Mouse (Mus musculus): Measurements from ENCODE around the gene Sfta2. TPM values are rescaled to one million over a fixed set of nuclear protein-coding genes. Genes with fewer than 3 reads are reported as not detected.

Gene Sfta2
- polyA plus RNA-seq, 1 experiment = 0.29 TPM

- TF ChIP-seq CTCF (IDR thresholded peaks at IDR 0.05; ENCODE audit: borderline replicate concordance, extremely low read depth, insufficient read depth, insufficient read length) (no peak), POLR2A (IDR thresholded peaks at IDR 0.05; ENCODE audit: borderline replicate concordance, extremely low read depth, insufficient read depth, insufficient read length, poor library complexity, severe bottlenecking) (no peak)
- no peak for DNase-seq (ENCODE audit: low read depth)
These were observed 80.6 kb downstream of the Sfta2 start for GRCm38 (mm10) chr17:35681986-35682385.

GRCm38 (mm10) chr17:35685061-35685460 is 83.7 kb downstream of the Sfta2 start:
- no peak for TF ChIP-seq POLR2A (IDR thresholded peaks at IDR 0.05; ENCODE audit: borderline replicate concordance, extremely low read depth, insufficient read depth, insufficient read length, poor library complexity, severe bottlenecking)
- TF ChIP-seq CTCF (IDR thresholded peaks at IDR 0.05; ENCODE audit: borderline replicate concordance, extremely low read depth, insufficient read depth, insufficient read length) = no peak

DNA sequence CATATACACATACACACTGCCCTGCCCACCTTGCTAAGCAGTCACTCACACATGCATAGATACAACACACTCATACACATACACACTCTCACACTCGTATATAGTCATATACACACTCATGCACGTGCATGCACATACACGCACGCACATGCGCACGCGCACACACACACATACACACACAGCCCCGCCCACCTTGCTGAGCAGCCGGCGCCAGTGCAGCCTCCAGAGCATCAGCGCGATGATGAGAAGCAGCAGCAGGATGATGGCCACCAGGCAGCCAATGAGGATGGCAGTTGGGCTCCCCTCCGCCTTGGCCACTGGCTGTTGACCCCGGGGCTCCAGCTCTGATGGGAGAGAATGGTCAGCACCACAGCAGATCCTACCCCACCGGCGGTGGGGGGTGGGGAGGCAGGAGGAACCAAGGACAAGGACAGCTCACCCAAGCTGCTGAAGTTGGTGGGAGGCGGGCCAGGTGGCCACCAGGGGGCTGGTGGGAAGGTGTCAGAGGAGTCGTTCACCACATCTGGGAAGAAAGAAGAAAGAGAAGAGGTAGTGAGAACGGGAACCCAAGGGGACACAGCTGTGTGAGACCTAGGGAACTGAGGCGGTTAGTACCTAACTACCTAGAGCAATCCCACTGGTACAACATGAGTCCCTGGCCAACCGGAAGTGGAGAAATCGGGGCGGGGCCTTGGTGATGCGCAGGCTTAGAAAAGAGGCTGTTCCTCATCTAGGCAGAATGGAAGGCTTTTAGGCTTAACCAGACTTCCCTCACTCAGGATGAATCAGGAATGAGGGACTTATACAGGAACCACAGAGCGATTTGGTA is 87.2 kb downstream of the Sfta2 start:
- no peak for DNase-seq (ENCODE audit: low read depth)
- TF ChIP-seq CTCF (IDR thresholded peaks at IDR 0.05; ENCODE audit: borderline replicate concordance, extremely low read depth, insufficient read depth, insufficient read length) = peak; percentile 2; the same call in 1 of the 2 replicates
- TF ChIP-seq POLR2A (IDR thresholded peaks at IDR 0.05; ENCODE audit: borderline replicate concordance, extremely low read depth, insufficient read depth, insufficient read length, poor library complexity, severe bottlenecking) = no peak

More at GRCm38 (mm10) chr17:35685061-35685460, 83.7 kb downstream of the Sfta2 start:
- peak; percentile 54 for DNase-seq (ENCODE audit: low read depth)

DNA sequence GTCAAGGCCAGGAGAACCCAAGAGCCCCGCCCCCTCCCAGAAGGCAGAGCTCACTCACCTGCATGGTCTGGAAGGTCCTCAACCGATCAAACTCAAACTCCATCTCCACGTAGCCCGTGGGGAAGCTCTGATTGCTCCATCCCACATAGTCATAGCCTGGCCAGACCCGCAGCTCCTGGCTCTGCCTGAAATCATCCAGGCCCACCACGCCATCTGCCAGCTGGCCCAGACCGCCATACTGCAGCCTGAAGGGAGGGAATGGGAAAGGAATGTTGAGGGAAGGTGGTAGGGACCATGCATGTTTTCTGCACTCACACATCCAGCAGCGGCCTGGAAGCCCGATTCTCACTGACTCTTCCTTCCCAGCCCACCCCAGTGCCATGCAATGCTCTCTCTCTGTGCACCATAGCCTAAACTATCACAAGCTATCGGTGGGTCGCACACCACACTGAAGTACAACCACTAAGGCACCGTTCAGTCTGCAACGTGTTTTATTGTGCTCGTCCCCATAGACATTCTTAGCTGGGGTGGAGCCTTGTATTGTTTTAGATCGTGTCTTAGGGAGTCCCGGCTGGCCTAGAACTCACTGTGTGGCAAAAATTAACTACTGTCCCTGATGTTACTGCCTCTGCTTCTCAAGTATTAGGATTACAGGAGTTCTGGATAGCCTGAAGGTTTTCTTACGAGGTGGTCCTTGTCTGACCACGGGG is 88.7 kb downstream of the Sfta2 start:
- DNase-seq (ENCODE audit: low read depth) = no peak
- no peak for TF ChIP-seq POLR2A (IDR thresholded peaks at IDR 0.05; ENCODE audit: borderline replicate concordance, extremely low read depth, insufficient read depth, insufficient read length, poor library complexity, severe bottlenecking)
- no peak for TF ChIP-seq CTCF (IDR thresholded peaks at IDR 0.05; ENCODE audit: borderline replicate concordance, extremely low read depth, insufficient read depth, insufficient read length)

GRCm38 (mm10) chr17:35691811-35692210 is 90.5 kb downstream of the Sfta2 start:
- DNase-seq (ENCODE audit: low read depth) = no peak
- TF ChIP-seq POLR2A (IDR thresholded peaks at IDR 0.05; ENCODE audit: borderline replicate concordance, extremely low read depth, insufficient read depth, insufficient read length, poor library complexity, severe bottlenecking) = no peak
- no peak for TF ChIP-seq CTCF (IDR thresholded peaks at IDR 0.05; ENCODE audit: borderline replicate concordance, extremely low read depth, insufficient read depth, insufficient read length)

- TF ChIP-seq POLR2A (IDR thresholded peaks at IDR 0.05; ENCODE audit: borderline replicate concordance, extremely low read depth, insufficient read depth, insufficient read length, poor library complexity, severe bottlenecking) (no peak), CTCF (IDR thresholded peaks at IDR 0.05; ENCODE audit: borderline replicate concordance, extremely low read depth, insufficient read depth, insufficient read length) (no peak)
- no peak for DNase-seq (ENCODE audit: low read depth)
These were observed 91.0 kb downstream of the Sfta2 start for GRCm38 (mm10) chr17:35692368-35692767.

DNA sequence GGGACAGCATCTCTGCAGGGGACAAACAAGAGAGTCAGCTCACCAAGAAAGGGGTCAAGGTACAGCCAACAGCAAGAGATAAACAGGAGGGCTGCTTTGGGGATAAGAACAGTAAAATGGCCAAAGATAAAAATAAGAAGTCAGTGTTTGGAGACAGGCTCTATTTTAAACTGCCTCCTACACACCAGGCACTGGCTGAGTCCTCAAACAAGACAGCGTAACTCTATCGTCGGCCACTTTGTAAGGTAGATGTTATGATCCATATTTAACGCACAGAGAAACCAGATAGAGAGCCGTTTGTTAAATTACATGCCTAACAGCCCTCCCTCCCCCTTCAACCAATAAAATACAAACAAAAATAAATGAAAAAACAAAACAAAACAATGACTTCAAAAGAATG is 92.6 kb downstream of the Sfta2 start:
- TF ChIP-seq CTCF (IDR thresholded peaks at IDR 0.05; ENCODE audit: borderline replicate concordance, extremely low read depth, insufficient read depth, insufficient read length) (no peak), POLR2A (IDR thresholded peaks at IDR 0.05; ENCODE audit: borderline replicate concordance, extremely low read depth, insufficient read depth, insufficient read length, poor library complexity, severe bottlenecking) (no peak)
- DNase-seq (ENCODE audit: low read depth) = no peak

GRCm38 (mm10) chr17:35695289-35695688 is 93.9 kb downstream of the Sfta2 start:
- DNase-seq (ENCODE audit: low read depth) = peak; percentile 64

GRCm38 (mm10) chr17:35696691-35697090 is 95.3 kb downstream of the Sfta2 start:
- TF ChIP-seq CTCF (IDR thresholded peaks at IDR 0.05; ENCODE audit: borderline replicate concordance, extremely low read depth, insufficient read depth, insufficient read length) = no peak
- TF ChIP-seq POLR2A (IDR thresholded peaks at IDR 0.05; ENCODE audit: borderline replicate concordance, extremely low read depth, insufficient read depth, insufficient read length, poor library complexity, severe bottlenecking) = no peak
- no peak for DNase-seq (ENCODE audit: low read depth)

More at GRCm38 (mm10) chr17:35695289-35695688, 93.9 kb downstream of the Sfta2 start:
- TF ChIP-seq CTCF (IDR thresholded peaks at IDR 0.05; ENCODE audit: borderline replicate concordance, extremely low read depth, insufficient read depth, insufficient read length) = peak; percentile 54; the same call in 1 of the 2 replicates
- TF ChIP-seq POLR2A (IDR thresholded peaks at IDR 0.05; ENCODE audit: borderline replicate concordance, extremely low read depth, insufficient read depth, insufficient read length, poor library complexity, severe bottlenecking) = no peak

DNA sequence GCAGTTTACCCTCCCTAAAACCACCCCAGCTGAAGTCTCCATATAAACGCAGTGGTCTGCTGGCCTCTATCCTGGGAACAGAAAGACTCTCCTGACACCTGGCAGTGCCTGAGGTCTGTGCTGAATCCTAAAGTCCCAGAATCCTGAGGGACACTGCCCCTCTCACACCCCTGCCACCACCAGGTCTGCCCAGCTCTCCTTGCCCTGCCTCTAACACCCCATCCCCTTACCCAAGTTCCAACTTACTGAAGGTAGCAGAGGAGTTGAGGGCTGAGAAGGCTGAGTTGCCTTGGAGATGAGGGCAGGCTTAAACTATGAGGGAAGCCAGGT is 96.0 kb downstream of the Sfta2 start:
- no peak for DNase-seq (ENCODE audit: low read depth)
- TF ChIP-seq POLR2A (IDR thresholded peaks at IDR 0.05; ENCODE audit: borderline replicate concordance, extremely low read depth, insufficient read depth, insufficient read length, poor library complexity, severe bottlenecking) (no peak), CTCF (IDR thresholded peaks at IDR 0.05; ENCODE audit: borderline replicate concordance, extremely low read depth, insufficient read depth, insufficient read length) (no peak)

DNA sequence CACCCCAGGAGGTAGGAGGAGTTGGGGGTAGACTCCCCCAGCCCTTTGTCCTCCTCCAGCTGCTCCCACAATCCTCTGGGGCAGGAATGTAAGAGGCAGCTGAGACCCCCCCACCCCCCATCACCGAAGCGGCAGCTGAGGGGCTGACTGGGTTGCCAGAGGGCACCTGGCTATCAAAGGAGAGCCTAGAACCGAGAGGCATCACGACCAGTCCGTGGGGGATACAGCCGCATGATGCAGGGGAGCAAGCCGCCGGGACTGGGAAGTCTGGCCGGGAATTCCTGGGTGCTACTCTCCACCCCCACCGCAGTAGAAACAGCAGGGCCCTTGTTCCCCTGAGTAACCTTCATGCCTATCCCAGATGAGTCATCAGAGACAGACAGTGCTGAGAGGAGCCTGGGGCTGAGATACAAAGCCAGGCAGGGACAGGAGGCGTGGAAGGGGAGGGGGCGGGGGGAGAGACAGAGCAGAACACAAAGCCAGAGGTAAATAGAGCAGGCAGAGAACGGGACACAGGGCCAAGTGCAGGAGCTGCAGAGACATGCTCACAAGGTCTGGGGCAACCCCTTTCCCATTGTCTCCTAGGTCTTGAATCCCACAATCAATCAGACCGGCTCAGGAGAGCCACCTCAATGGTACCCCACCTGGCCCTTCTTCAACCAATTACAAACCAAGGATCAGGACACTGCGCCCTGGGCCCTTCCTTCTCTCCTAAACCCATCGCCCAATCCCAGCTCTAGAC is 96.6 kb downstream of the Sfta2 start:
- DNase-seq (ENCODE audit: low read depth) = peak; percentile 94
- TF ChIP-seq POLR2A (IDR thresholded peaks at IDR 0.05; ENCODE audit: borderline replicate concordance, extremely low read depth, insufficient read depth, insufficient read length, poor library complexity, severe bottlenecking) = peak; percentile 47; the same call in 1 of the 2 replicates
- no peak for TF ChIP-seq CTCF (IDR thresholded peaks at IDR 0.05; ENCODE audit: borderline replicate concordance, extremely low read depth, insufficient read depth, insufficient read length)

Measured in brain, embryonic 14.5 days (tissue).